Mouse (Mus musculus): ENCODE results near the gene Col6a1. TPM values are rescaled to one million over a fixed set of nuclear protein-coding genes. Genes with fewer than 3 reads are reported as not detected.

The Col6a1 gene
- 0.05 TPM in 1 of 2 replicates, not detected in the other for polyA plus RNA-seq (2012)

GRCm38 (mm10) chr10:76725682-76726285 is at the start of gene Col6a1:
Gene Col6a1 (minus strand): TSS chr10:76726168.

Other genes with a start within 250 kb of the Col6a1 start
- 7.1 and 7.8 TPM in 2 replicates for gene Lss, start 194.6 kb downstream of the Col6a1 start, polyA plus RNA-seq (2012)
- gene Spatc1l, start 163.9 kb downstream of the Col6a1 start, polyA plus RNA-seq (2012) = not detected in 2 replicates
- gene Ftcd, start 150.5 kb downstream of the Col6a1 start, polyA plus RNA-seq (2012) = not detected in 2 replicates
- 0.02 and 0.05 TPM in 2 replicates for gene Col6a2, start 102.5 kb downstream of the Col6a1 start, polyA plus RNA-seq (2012)
- gene Pcbp3, start 235.7 kb upstream of the Col6a1 start, polyA plus RNA-seq (2012) = 11.5 and 15.6 TPM in 2 replicates

Data from megakaryocyte-erythroid progenitor cell, adult 5 weeks (primary cell).